Mouse (Mus musculus) neural tube, postnatal 0 days (tissue): Measurements from ENCODE around the gene Lhx5. TPM values are rescaled to one million over a fixed set of nuclear protein-coding genes. Genes with fewer than 3 reads are reported as not detected.

Experiments used
- polyA plus RNA-seq: library from polyadenylated mRNA; unstranded; fragments of >200 nt; fragmentation: Nextera tagmentation; extraction: Ambion mirVana; gene quantifications from 2 replicates; pipeline ENCODE4 v1.2.1, GENCODE M21; 2015

Lhx5 gene
- polyA plus RNA-seq, result 14.8 and 15.4 TPM in 2 replicates

DNA sequence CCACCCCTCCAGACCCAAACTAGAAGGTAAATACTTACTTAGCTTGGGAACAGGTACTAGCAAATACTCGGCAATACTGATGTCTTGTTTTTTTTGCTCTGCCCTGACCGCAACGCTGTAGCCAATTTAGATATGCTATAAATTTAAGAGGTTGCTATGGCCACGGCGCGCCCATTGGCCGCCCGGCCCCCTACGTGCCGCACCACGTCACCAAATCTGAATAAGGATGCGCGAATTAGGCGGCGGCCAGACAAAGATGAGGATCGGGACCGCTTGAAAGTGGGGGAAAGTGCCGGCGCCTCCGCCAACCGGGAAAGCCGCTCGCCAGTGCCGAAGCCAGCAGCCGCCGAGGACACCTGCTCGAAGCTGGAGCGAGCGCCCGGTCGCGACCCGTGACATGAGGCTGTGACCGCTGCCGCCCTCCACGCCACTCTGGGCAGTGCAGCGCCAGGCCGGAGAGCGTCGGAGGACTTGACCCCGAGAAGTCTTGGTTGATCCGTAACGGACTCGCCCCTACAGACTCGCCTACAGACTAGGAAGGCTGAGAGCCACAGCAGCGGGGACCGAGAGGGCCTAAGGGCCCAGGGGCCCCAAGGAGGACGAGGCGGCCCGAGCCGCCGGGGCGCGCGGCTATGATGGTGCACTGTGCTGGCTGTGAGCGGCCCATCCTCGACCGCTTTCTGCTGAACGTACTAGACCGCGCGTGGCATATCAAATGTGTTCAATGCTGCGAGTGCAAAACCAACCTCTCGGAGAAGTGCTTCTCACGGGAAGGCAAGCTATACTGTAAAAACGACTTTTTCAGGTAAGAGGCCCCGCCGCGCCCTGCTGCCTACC is at the start of gene Lhx5:
TSS of gene Lhx5 (plus strand) at position 51 of the 837 bp plus-strand sequence.

GRCm38 (mm10) chr5:120472770-120473169 is 41.3 kb downstream of the Lhx5 start, which contains the start of gene Sdsl:
Gene Sdsl (minus strand): TSS chr5:120472810.

GRCm38 (mm10) chr5:120476296-120476695 is 44.8 kb downstream of the Lhx5 start, which contains the start of gene Sds:
Gene Sds (plus strand): TSS chr5:120476526.

Other genes starting within 250 kb of the Lhx5 start
- gene Sdsl, start 41.1 kb downstream of the Lhx5 start, polyA plus RNA-seq, result 8.5 and 10.7 TPM in 2 replicates
- 1.2 and 1.4 TPM in 2 replicates for gene Sds, start 44.8 kb downstream of the Lhx5 start, polyA plus RNA-seq
- 64.6 and 67.7 TPM in 2 replicates for gene Plbd2, start 71.9 kb downstream of the Lhx5 start, polyA plus RNA-seq
- gene Slc8b1, start 79.5 kb downstream of the Lhx5 start, polyA plus RNA-seq, result 3.4 and 3.6 TPM in 2 replicates
- 21.8 and 23.6 TPM in 2 replicates for gene Tpcn1, start 157.0 kb downstream of the Lhx5 start, polyA plus RNA-seq
- 1.1 and 1.2 TPM in 2 replicates for gene Iqcd, start 157.3 kb downstream of the Lhx5 start, polyA plus RNA-seq
- 34.9 and 36.0 TPM in 2 replicates for gene Rita1, start 180.9 kb downstream of the Lhx5 start, polyA plus RNA-seq
- 26.9 and 28.1 TPM in 2 replicates for gene Ddx54, start 181.0 kb downstream of the Lhx5 start, polyA plus RNA-seq
- 1.0 and 1.2 TPM in 2 replicates for gene Cfap73, start 202.5 kb downstream of the Lhx5 start, polyA plus RNA-seq
- gene Rasal1, start 217.1 kb downstream of the Lhx5 start, polyA plus RNA-seq, result 1.5 and 2.8 TPM in 2 replicates